Mouse (Mus musculus) CH12.LX (cell line): ENCODE results near the gene Fam213b. TPM values are rescaled to one million over a fixed set of nuclear protein-coding genes. Genes with fewer than 3 reads are reported as not detected.

ENCODE experiments used
- DNase-seq: peaks from one replicate; pipeline ENCODE4 v3.0.0-alpha.2; 2013; ENCODE audit errors: extremely low read depth
- H3K27ac ChIP-seq: 2 replicates; pipeline ENCODE4 v1.5.1; 2012; ENCODE audit warnings: low read depth, mild to moderate bottlenecking, control low read depth, moderate library complexity; ENCODE audit not compliant: insufficient read depth
- H3K27me3 ChIP-seq: replicated peaks from 2 replicates; pipeline ENCODE3; 2012; ENCODE audit warnings: inconsistent platforms
- H3K36me3 ChIP-seq, 2 experiments: replicated peaks in 1 of 2; 2 replicates each; pipeline versions ENCODE3 to v1.6.1; 2012; ENCODE audit warnings: inconsistent platforms in 1 of 2, low read length in 1 of 2, mild to moderate bottlenecking in 1 of 2, mixed read lengths in 1 of 2, moderate library complexity in 1 of 2; ENCODE audit not compliant: control insufficient read depth in 1 of 2, insufficient read depth in 1 of 2
- H3K4me1 ChIP-seq, 2 experiments: 2 replicates each; pipeline ENCODE4 v1.6.1; 2012; ENCODE audit warnings: inconsistent platforms in 1 of 2, moderate library complexity in 1 of 2; ENCODE audit not compliant: insufficient read depth in 2 of 2, control insufficient read depth in 1 of 2
- H3K4me2 ChIP-seq: 2 replicates; pipeline ENCODE4 v1.6.1; 2012; ENCODE audit warnings: low read depth, mild to moderate bottlenecking, control low read depth; ENCODE audit not compliant: poor library complexity, insufficient read depth, severe bottlenecking
- H3K4me3 ChIP-seq, 3 experiments: fragments of 150-350 bp in 1 of 3; sonication (generic) in 1 of 3; replicated peaks in 1 of 3; 2 replicates each; pipeline versions ENCODE3 to v1.5.1; 2011 to 2012; ENCODE audit warnings: low read depth in 2 of 3, low read length in 2 of 3, mild to moderate bottlenecking in 2 of 3, moderate library complexity in 2 of 3, control low read depth in 1 of 3, improper control_type of control experiment in 1 of 3, inconsistent platforms in 1 of 3, mixed read lengths in 1 of 3; ENCODE audit not compliant: poor library complexity in 1 of 3
- H3K79me2 ChIP-seq: replicated peaks from 2 replicates; pipeline ENCODE4 v1.6.1; 2012; ENCODE audit warnings: mild to moderate bottlenecking, moderate library complexity; ENCODE audit not compliant: control insufficient read depth, poor library complexity, insufficient read depth, severe bottlenecking; ENCODE audit errors: extremely low read depth
- H3K9ac ChIP-seq: 2 replicates; pipeline ENCODE4 v1.6.1; 2012; ENCODE audit warnings: low read depth, mild to moderate bottlenecking, control low read depth, moderate library complexity; ENCODE audit not compliant: insufficient read depth
- H3K9me3 ChIP-seq: replicated peaks from 2 replicates; pipeline ENCODE3; 2012; ENCODE audit warnings: low read length, inconsistent platforms, mixed read lengths
- CHD1 ChIP-seq: IDR thresholded peaks from 2 replicates; pipeline ENCODE4 v1.6.1; 2012; ENCODE audit warnings: low read depth, low read length, improper control_type of control experiment, inconsistent platforms
- CHD2 ChIP-seq: IDR thresholded peaks from 2 replicates; pipeline ENCODE4 v1.6.1; 2011; ENCODE audit warnings: low read length, improper control_type of control experiment
- CTCF ChIP-seq, 2 experiments: IDR thresholded peaks in 1 of 2; conservative IDR thresholded peaks in 1 of 2; 2 replicates each; pipeline ENCODE4 v1.5.1; 2011 to 2012; ENCODE audit warnings: low read depth in 2 of 2, low read length in 2 of 2, improper control_type of control experiment in 1 of 2, inconsistent platforms in 1 of 2, mild to moderate bottlenecking in 1 of 2, moderate library complexity in 1 of 2
- E2F4 ChIP-seq: IDR thresholded peaks from 2 replicates; pipeline ENCODE4 v1.6.1; 2011; ENCODE audit warnings: low read depth, low read length, improper control_type of control experiment; ENCODE audit not compliant: insufficient replicate concordance
- ELF1 ChIP-seq: IDR thresholded peaks from 2 replicates; pipeline ENCODE4 v1.6.1; 2014; ENCODE audit warnings: low read depth, mild to moderate bottlenecking, inconsistent platforms, low read length, improper control_type of control experiment
- GABPA ChIP-seq: IDR thresholded peaks from 2 replicates; pipeline ENCODE4 v1.6.1; 2012; ENCODE audit warnings: low read depth, low read length, improper control_type of control experiment, inconsistent platforms; ENCODE audit not compliant: insufficient replicate concordance
- HCFC1 ChIP-seq: IDR thresholded peaks from 2 replicates; pipeline ENCODE4 v1.6.1; 2012; ENCODE audit warnings: low read depth, mild to moderate bottlenecking, inconsistent platforms, low read length, improper control_type of control experiment
- JUN ChIP-seq: IDR thresholded peaks from 2 replicates; pipeline ENCODE4 v1.6.1; 2011; ENCODE audit warnings: low read depth, mild to moderate bottlenecking, low read length, improper control_type of control experiment, moderate library complexity; ENCODE audit not compliant: insufficient read depth
- JUND ChIP-seq: conservative IDR thresholded peaks from 2 replicates; pipeline ENCODE4 v1.6.1; 2011; ENCODE audit warnings: low read depth, low read length, improper control_type of control experiment
- MAFK ChIP-seq: IDR thresholded peaks from 2 replicates; pipeline ENCODE4 v1.6.1; 2011; ENCODE audit warnings: low read length, improper control_type of control experiment; ENCODE audit not compliant: insufficient replicate concordance
- MAZ ChIP-seq: IDR thresholded peaks from 2 replicates; pipeline ENCODE4 v1.6.1; 2012; ENCODE audit warnings: low read depth, mild to moderate bottlenecking, inconsistent platforms, low read length, improper control_type of control experiment, moderate library complexity
- MXI1 ChIP-seq: IDR thresholded peaks from 2 replicates; pipeline ENCODE4 v1.6.1; 2011; ENCODE audit warnings: mild to moderate bottlenecking, low read depth, low read length, improper control_type of control experiment
- POLR2A ChIP-seq: IDR thresholded peaks from 2 replicates; pipeline ENCODE4 v1.6.1; 2011; ENCODE audit warnings: low read depth, mild to moderate bottlenecking, improper control_type of control experiment, low read length
- RAD21 ChIP-seq: IDR thresholded peaks from 2 replicates; pipeline ENCODE4 v1.6.1; 2011; ENCODE audit warnings: low read depth, mild to moderate bottlenecking, low read length, improper control_type of control experiment, moderate library complexity
- SIN3A ChIP-seq: IDR thresholded peaks from 2 replicates; pipeline ENCODE4 v1.6.1; 2012; ENCODE audit warnings: low read length, improper control_type of control experiment, inconsistent platforms
- TBP ChIP-seq: conservative IDR thresholded peaks from 2 replicates; pipeline ENCODE4 v1.6.1; 2011; ENCODE audit warnings: low read depth, low read length, improper control_type of control experiment
- UBTF ChIP-seq: IDR thresholded peaks from 2 replicates; pipeline ENCODE4 v1.6.1; 2012; ENCODE audit warnings: low read depth, mild to moderate bottlenecking, inconsistent platforms, low read length, improper control_type of control experiment, moderate library complexity
- USF2 ChIP-seq: conservative IDR thresholded peaks from 2 replicates; pipeline ENCODE4 v1.6.1; 2011; ENCODE audit warnings: low read depth, low read length, improper control_type of control experiment
- ZNF384 ChIP-seq: IDR thresholded peaks from 2 replicates; pipeline ENCODE4 v1.6.1; 2012; ENCODE audit warnings: low read depth, low read length, improper control_type of control experiment, inconsistent platforms
- dilution Hi-C: fragments of 300-500 bp; cut with MboI; formaldehyde crosslinking; loops from 2 replicates; pipeline ENCODE4 v1.14.3; 2020; ENCODE audit warnings: low sequenced_read_pairs; ENCODE audit not compliant: extremely low pct_unique_long_range_greater_than_20kb, extremely low pct_ligation_motif_present
- in situ Hi-C: fragments of 300-500 bp; cut with MboI; formaldehyde crosslinking; loops from 3 replicates; pipeline ENCODE4 v1.14.3; 2019; ENCODE audit warnings: low sequenced_read_pairs, low pct_ligation_motif_present, low pct_unique_long_range_greater_than_20kb, mixed read lengths
- polyA plus RNA-seq: library from polyadenylated mRNA; unstranded; fragments of >175 nt; gene quantifications from 2 replicates; pipeline ENCODE4 v1.2.1, GENCODE M21; 2012; ENCODE audit warnings: low read depth; ENCODE audit not compliant: insufficient read length
- total RNA-seq, 2 experiments: library from RNA; depleted of rRNA; stranded (reverse); fragments of 300-350 nt in 1 of 2; fragments of >200 nt in 1 of 2; gene quantifications; 2 replicates each; pipeline ENCODE4 v1.2.3; 2012 to 2014

Gene Fam213b
- total and polyA plus RNA-seq, 3 experiments = 5.5 to 49.8 (median 6.1) TPM

- Histone ChIP-seq H3K9ac (no peak overlapping the region), H3K36me3 (no peaks in the 10 kb centered on the region), H3K4me2 (no peak overlapping the region), H3K27me3 (peaks cover 32% of the 10 kb centered on the region), H3K27ac (no peak overlapping the region)
- dilution Hi-C loops = no loop called here
- TF ChIP-seq RAD21 (no peak), POLR2A (no peak), HCFC1 (no peak), TBP (no peak), MXI1 (no peak), MAFK (no peak), CHD2 (no peak), ZNF384 (no peak), SIN3A (no peak), E2F4 (no peak), GABPA (no peak), CTCF (conservative IDR thresholded peaks at IDR 0.05 in 1 of 2, IDR thresholded peaks at IDR 0.05 in 1 of 2; ENCODE audit: low read depth in 2 of 2, low read length in 2 of 2) (no peak)
- TF ChIP-seq, all 38 proteins: peak for 0
- Histone ChIP-seq H3K4me1 (peaks cover 3 to 6% of the 10 kb centered on the region in 2 experiments; a peak in 2 of 4 replicates), H3K9me3 (peaks cover 15% of the 10 kb centered on the region), H3K79me2 (no peaks in the 10 kb centered on the region), H3K4me3 (no peak overlapping the region)
- in situ Hi-C loops = no loop called here
- DNase-seq = no peak
These were observed 42.5 kb downstream of the Fam213b start for GRCm38 (mm10) chr4:154856480-154856837.

- H3K36me3 ChIP-seq = no peaks in the 10 kb centered on the region
- no peak for DNase-seq
- peaks cover 3 to 6% of the 10 kb centered on the region in 2 experiments; a peak in 2 of 4 replicates for H3K4me1 ChIP-seq
- dilution Hi-C loops = no loop called here
- H3K27ac ChIP-seq = no peak overlapping the region
- no peak overlapping the region for H3K4me2 ChIP-seq
- H3K79me2 ChIP-seq = no peaks in the 10 kb centered on the region
- TF ChIP-seq CHD1 (no peak), GABPA (no peak), JUND (no peak), RAD21 (no peak), MAZ (no peak), UBTF (no peak), ELF1 (no peak), USF2 (no peak), JUN (no peak), MAFK (no peak), SIN3A (no peak)
- no peak overlapping the region for H3K9ac ChIP-seq
- no peak overlapping the region for H3K4me3 ChIP-seq
- H3K27me3 ChIP-seq = peaks cover 26% of the 10 kb centered on the region
- peaks cover 15% of the 10 kb centered on the region for H3K9me3 ChIP-seq
- in situ Hi-C loops = no loop called here
These were observed 43.0 kb downstream of the Fam213b start for GRCm38 (mm10) chr4:154855721-154856479.
